Mouse (Mus musculus): ENCODE results near the gene Galnt4.

DNA sequence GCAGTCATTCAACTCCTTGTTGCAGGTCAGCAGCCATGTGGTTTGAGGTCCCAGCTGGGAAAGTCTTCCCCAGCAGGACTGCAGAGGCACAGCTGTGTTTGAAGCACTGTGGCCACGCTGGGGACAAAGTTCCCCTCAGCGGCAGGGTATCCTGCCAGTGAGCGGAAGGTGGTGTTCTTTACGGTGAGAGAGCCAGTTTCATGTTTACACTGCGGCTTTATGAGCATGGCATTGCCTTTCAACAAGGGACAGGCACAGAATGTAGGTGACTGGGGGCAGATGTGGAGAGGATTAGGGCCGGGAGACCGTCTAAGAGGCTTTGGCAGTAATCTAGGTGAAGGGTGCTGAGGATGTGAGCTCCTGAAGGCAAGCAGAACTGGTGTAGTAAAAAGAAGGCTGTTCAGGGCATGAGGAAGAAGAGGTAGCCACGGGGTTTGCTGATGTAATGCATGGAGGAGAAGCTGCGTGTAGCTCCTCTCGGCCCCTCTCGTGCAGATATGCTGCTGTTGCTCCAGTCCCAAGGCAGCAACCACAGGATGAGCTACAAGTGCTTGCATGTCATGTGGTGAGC lies 19.8 kb downstream of the Galnt4 start:
- TF ChIP-seq CTCF (conservative IDR thresholded peaks at IDR 0.05; ENCODE audit: low read length) (no peak), NANOG (IDR thresholded peaks at IDR 0.05; ENCODE audit: borderline replicate concordance, low read length) (no peak), POU5F1 (IDR thresholded peaks at IDR 0.05; ENCODE audit: borderline replicate concordance, low read length) (no peak)
